Mouse (Mus musculus): Measurements from ENCODE around the gene Acbd3. TPM values are rescaled to one million over a fixed set of nuclear protein-coding genes. Genes with fewer than 3 reads are reported as not detected.

Gene Acbd3
- total and polyA plus RNA-seq, 3 experiments = 14.5 to 23.5 (median 22.4) TPM

GRCm38 (mm10) chr1:180772291-180772690 is 46.4 kb downstream of the Acbd3 start:
- Histone ChIP-seq H3K9ac (ENCODE audit: insufficient read depth, low read depth) (no peak overlapping the region), H3K36me3 (replicated peaks in 1 of 2; ENCODE audit: control insufficient read depth in 1 of 2, insufficient read depth in 1 of 2, low read length in 1 of 2) (no peaks in the 10 kb centered on the region), H3K27ac (ENCODE audit: insufficient read depth, low read depth) (no peak overlapping the region), H3K27me3 (replicated peaks) (peaks cover 4% of the 10 kb centered on the region), H3K4me1 (ENCODE audit: control insufficient read depth in 1 of 2, insufficient read depth in 2 of 2) (peaks cover 9 to 15% of the 10 kb centered on the region in 2 experiments), H3K4me2 (ENCODE audit: insufficient read depth, low read depth, poor library complexity, severe bottlenecking) (no peak overlapping the region), H3K9me3 (replicated peaks; ENCODE audit: low read length) (peaks cover 17% of the 10 kb centered on the region), H3K79me2 (replicated peaks; ENCODE audit: control insufficient read depth, extremely low read depth, insufficient read depth, poor library complexity, severe bottlenecking) (no peaks in the 10 kb centered on the region), H3K4me3 (replicated peaks in 1 of 3; ENCODE audit: low read depth in 2 of 3, low read length in 2 of 3, poor library complexity in 1 of 3) (no peak overlapping the region)
- in situ Hi-C loops (cut with MboI; ENCODE audit: low pct_ligation_motif_present, low pct_unique_long_range_greater_than_20kb, low sequenced_read_pairs) (loop anchor here (25.0 kb wide), 1 partner anchor 510 kb away; the partner anchor contains the start of gene Psen2), dilution Hi-C loops (cut with MboI; ENCODE audit: extremely low pct_ligation_motif_present, extremely low pct_unique_long_range_greater_than_20kb, low sequenced_read_pairs) (no loop called here)
- DNase-seq (ENCODE audit: extremely low read depth) = no peak
- TF ChIP-seq MAX (IDR thresholded peaks at IDR 0.05; ENCODE audit: low read length) (no peak), UBTF (IDR thresholded peaks at IDR 0.05; ENCODE audit: low read depth, low read length) (no peak), CHD1 (IDR thresholded peaks at IDR 0.05; ENCODE audit: low read depth, low read length) (no peak), ZC3H11A (IDR thresholded peaks at IDR 0.05; ENCODE audit: low read depth, low read length) (no peak), HCFC1 (IDR thresholded peaks at IDR 0.05; ENCODE audit: low read depth, low read length) (no peak), BHLHE40 (IDR thresholded peaks at IDR 0.05; ENCODE audit: low read depth, low read length) (no peak), NELFE (IDR thresholded peaks at IDR 0.05; ENCODE audit: low read depth, low read length) (no peak)

GRCm38 (mm10) chr1:180774664-180775063 is 48.8 kb downstream of the Acbd3 start:
- dilution Hi-C loops (cut with MboI; ENCODE audit: extremely low pct_ligation_motif_present, extremely low pct_unique_long_range_greater_than_20kb, low sequenced_read_pairs) (no loop called here), in situ Hi-C loops (cut with MboI; ENCODE audit: low pct_ligation_motif_present, low pct_unique_long_range_greater_than_20kb, low sequenced_read_pairs) (loop anchor here (25.0 kb wide), 1 partner anchor 512 kb away; the partner anchor contains the start of gene Psen2)
- H3K4me1 ChIP-seq (ENCODE audit: control insufficient read depth in 1 of 2, insufficient read depth in 2 of 2) = peaks cover 11 to 15% of the 10 kb centered on the region in 2 experiments
- no peak overlapping the region for H3K4me3 ChIP-seq (replicated peaks in 1 of 3; ENCODE audit: low read depth in 2 of 3, low read length in 2 of 3, poor library complexity in 1 of 3)
- no peaks in the 10 kb centered on the region for H3K79me2 ChIP-seq (replicated peaks; ENCODE audit: control insufficient read depth, extremely low read depth, insufficient read depth, poor library complexity, severe bottlenecking)
- H3K9ac ChIP-seq (ENCODE audit: insufficient read depth, low read depth) = no peak overlapping the region
- DNase-seq (ENCODE audit: extremely low read depth) = peak; percentile 34
- TF ChIP-seq CHD2 (IDR thresholded peaks at IDR 0.05; ENCODE audit: low read length) = no peak
- no peak for TF ChIP-seq MAX (IDR thresholded peaks at IDR 0.05; ENCODE audit: low read length)
- no peak for TF ChIP-seq GABPA (IDR thresholded peaks at IDR 0.05; ENCODE audit: insufficient replicate concordance, low read depth, low read length)
- TF ChIP-seq CTCF (conservative IDR thresholded peaks at IDR 0.05 in 1 of 2, IDR thresholded peaks at IDR 0.05 in 1 of 2; ENCODE audit: low read depth in 2 of 2, low read length in 2 of 2) = peak in 1 of 2 experiments; percentile 51; a peak in 3 of 4 replicates
- TF ChIP-seq EP300 (IDR thresholded peaks at IDR 0.05; ENCODE audit: low read length) = no peak
- no peak for TF ChIP-seq USF2 (conservative IDR thresholded peaks at IDR 0.05; ENCODE audit: low read depth, low read length)
- no peaks in the 10 kb centered on the region for H3K36me3 ChIP-seq (replicated peaks in 1 of 2; ENCODE audit: control insufficient read depth in 1 of 2, insufficient read depth in 1 of 2, low read length in 1 of 2)
- peaks cover 31% of the 10 kb centered on the region for H3K9me3 ChIP-seq (replicated peaks; ENCODE audit: low read length)
- no peak overlapping the region for H3K27ac ChIP-seq (ENCODE audit: insufficient read depth, low read depth)
- H3K27me3 ChIP-seq (replicated peaks) = peaks cover 4% of the 10 kb centered on the region
- no peak overlapping the region for H3K4me2 ChIP-seq (ENCODE audit: insufficient read depth, low read depth, poor library complexity, severe bottlenecking)

DNA sequence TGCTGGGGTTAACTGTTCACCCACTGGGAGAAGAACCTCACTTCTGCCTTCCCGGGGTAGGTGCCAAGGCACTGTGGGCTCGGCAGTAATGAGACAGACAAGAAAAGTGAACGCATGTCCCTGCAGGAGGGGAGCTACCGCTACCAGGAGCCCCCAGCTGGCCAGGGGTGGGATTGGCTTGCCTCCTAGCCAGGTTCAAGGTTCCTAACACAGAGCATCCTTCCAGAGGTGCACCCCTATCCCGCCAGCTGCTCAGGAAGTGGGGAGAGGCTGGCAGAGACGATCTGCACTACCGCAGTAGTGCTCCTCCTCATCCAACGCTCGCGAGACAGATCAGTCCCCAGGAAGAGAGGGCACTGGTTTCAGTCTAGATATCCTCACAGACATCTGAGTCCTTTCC is 49.5 kb downstream of the Acbd3 start:
- DNase-seq (ENCODE audit: extremely low read depth) = no peak
- TF ChIP-seq CTCF (conservative IDR thresholded peaks at IDR 0.05 in 1 of 2, IDR thresholded peaks at IDR 0.05 in 1 of 2; ENCODE audit: low read depth in 2 of 2, low read length in 2 of 2) (no peak), ZMIZ1 (IDR thresholded peaks at IDR 0.05; ENCODE audit: low read depth, low read length) (no peak), CHD1 (IDR thresholded peaks at IDR 0.05; ENCODE audit: low read depth, low read length) (no peak), TCF12 (IDR thresholded peaks at IDR 0.05; ENCODE audit: low read depth, low read length) (no peak), E2F4 (IDR thresholded peaks at IDR 0.05; ENCODE audit: insufficient replicate concordance, low read depth, low read length) (no peak), MAZ (IDR thresholded peaks at IDR 0.05; ENCODE audit: low read depth, low read length) (no peak), GABPA (IDR thresholded peaks at IDR 0.05; ENCODE audit: insufficient replicate concordance, low read depth, low read length) (no peak), SIN3A (IDR thresholded peaks at IDR 0.05; ENCODE audit: low read length) (no peak), UBTF (IDR thresholded peaks at IDR 0.05; ENCODE audit: low read depth, low read length) (no peak), ZC3H11A (IDR thresholded peaks at IDR 0.05; ENCODE audit: low read depth, low read length) (no peak), MAX (IDR thresholded peaks at IDR 0.05; ENCODE audit: low read length) (no peak)
- no peaks in the 10 kb centered on the region for H3K79me2 ChIP-seq (replicated peaks; ENCODE audit: control insufficient read depth, extremely low read depth, insufficient read depth, poor library complexity, severe bottlenecking)
- peaks cover 11 to 15% of the 10 kb centered on the region in 2 experiments for H3K4me1 ChIP-seq (ENCODE audit: control insufficient read depth in 1 of 2, insufficient read depth in 2 of 2)
- H3K36me3 ChIP-seq (replicated peaks in 1 of 2; ENCODE audit: control insufficient read depth in 1 of 2, insufficient read depth in 1 of 2, low read length in 1 of 2) = no peaks in the 10 kb centered on the region
- no peak overlapping the region for H3K27ac ChIP-seq (ENCODE audit: insufficient read depth, low read depth)
- no peaks in the 10 kb centered on the region for H3K27me3 ChIP-seq (replicated peaks)
- in situ Hi-C loops (cut with MboI; ENCODE audit: low pct_ligation_motif_present, low pct_unique_long_range_greater_than_20kb, low sequenced_read_pairs) (no loop called here), dilution Hi-C loops (cut with MboI; ENCODE audit: extremely low pct_ligation_motif_present, extremely low pct_unique_long_range_greater_than_20kb, low sequenced_read_pairs) (no loop called here)
- no peak overlapping the region for H3K4me2 ChIP-seq (ENCODE audit: insufficient read depth, low read depth, poor library complexity, severe bottlenecking)
- no peak overlapping the region for H3K9ac ChIP-seq (ENCODE audit: insufficient read depth, low read depth)
- H3K4me3 ChIP-seq (replicated peaks in 1 of 3; ENCODE audit: low read depth in 2 of 3, low read length in 2 of 3, poor library complexity in 1 of 3) = no peak overlapping the region
- peaks cover 31% of the 10 kb centered on the region for H3K9me3 ChIP-seq (replicated peaks; ENCODE audit: low read length)
